Mouse (Mus musculus): ENCODE measurements around the gene Hdgfl2. TPM values are rescaled to one million over a fixed set of nuclear protein-coding genes. Genes with fewer than 3 reads are reported as not detected.

The Hdgfl2 gene
- polyA plus RNA-seq, 1 experiment = 279 TPM

DNA sequence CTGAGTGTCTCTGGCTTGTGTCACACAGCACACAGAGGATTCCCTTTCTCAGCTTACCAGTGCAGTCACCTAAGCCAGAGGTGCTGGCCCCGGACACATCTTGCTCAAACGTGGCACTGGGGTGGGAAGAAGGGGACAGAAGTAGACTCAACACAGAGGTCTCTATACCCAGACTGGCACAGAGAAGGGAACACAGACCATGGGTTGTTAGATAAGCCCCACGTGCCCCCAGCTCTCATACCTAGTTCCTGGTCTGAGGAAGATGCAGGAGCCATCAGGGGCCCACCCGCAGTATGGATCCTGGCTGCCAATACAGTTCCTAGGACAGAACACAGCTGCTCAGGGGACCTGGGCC is 45.8 kb downstream of the Hdgfl2 start:
- no peak for TF ChIP-seq GATA1 (IDR thresholded peaks at IDR 0.05; ENCODE audit: borderline replicate concordance, low read length)
- no peak for TF ChIP-seq FLI1 (IDR thresholded peaks at IDR 0.05; ENCODE audit: low read length)
- Histone ChIP-seq H3K4me1 (peaks cover 22% of the 10 kb centered on the region), H3K4me3 (replicated peaks) (no peak overlapping the region), H3K27me3 (replicated peaks) (peaks cover 25% of the 10 kb centered on the region), H3K9me3 (peaks cover 21% of the 10 kb centered on the region), H3K36me3 (replicated peaks; ENCODE audit: low read length) (peaks cover 77% of the 10 kb centered on the region)

GRCm38 (mm10) chr17:56126175-56126574 is 46.7 kb downstream of the Hdgfl2 start:
- no peak for TF ChIP-seq GATA1 (IDR thresholded peaks at IDR 0.05; ENCODE audit: borderline replicate concordance, low read length)
- TF ChIP-seq FLI1 (IDR thresholded peaks at IDR 0.05; ENCODE audit: low read length) = no peak
- Histone ChIP-seq H3K9me3 (peaks cover 21% of the 10 kb centered on the region), H3K36me3 (replicated peaks; ENCODE audit: low read length) (peaks cover 87% of the 10 kb centered on the region), H3K4me3 (replicated peaks) (no peak overlapping the region), H3K27me3 (replicated peaks) (peaks cover 15% of the 10 kb centered on the region), H3K4me1 (peaks cover 17% of the 10 kb centered on the region)

GRCm38 (mm10) chr17:56128246-56128645 is 48.8 kb downstream of the Hdgfl2 start:
- Histone ChIP-seq H3K4me1 (peaks cover 25% of the 10 kb centered on the region), H3K36me3 (replicated peaks; ENCODE audit: low read length) (peaks cover 86% of the 10 kb centered on the region), H3K27me3 (replicated peaks) (no peaks in the 10 kb centered on the region), H3K9me3 (peaks cover 5% of the 10 kb centered on the region), H3K4me3 (replicated peaks) (no peak overlapping the region)
- TF ChIP-seq GATA1 (IDR thresholded peaks at IDR 0.05; ENCODE audit: borderline replicate concordance, low read length) = no peak
- no peak for TF ChIP-seq FLI1 (IDR thresholded peaks at IDR 0.05; ENCODE audit: low read length)

- Histone ChIP-seq H3K27me3 (replicated peaks) (no peaks in the 10 kb centered on the region), H3K9me3 (no peaks in the 10 kb centered on the region), H3K36me3 (replicated peaks; ENCODE audit: low read length) (peaks cover 60% of the 10 kb centered on the region), H3K4me1 (peaks cover 47% of the 10 kb centered on the region), H3K4me3 (replicated peaks) (no peak overlapping the region)
- TF ChIP-seq GATA1 (IDR thresholded peaks at IDR 0.05; ENCODE audit: borderline replicate concordance, low read length) = no peak
- TF ChIP-seq FLI1 (IDR thresholded peaks at IDR 0.05; ENCODE audit: low read length) = no peak
Measured at GRCm38 (mm10) chr17:56131136-56131535, 51.7 kb downstream of the Hdgfl2 start.

DNA sequence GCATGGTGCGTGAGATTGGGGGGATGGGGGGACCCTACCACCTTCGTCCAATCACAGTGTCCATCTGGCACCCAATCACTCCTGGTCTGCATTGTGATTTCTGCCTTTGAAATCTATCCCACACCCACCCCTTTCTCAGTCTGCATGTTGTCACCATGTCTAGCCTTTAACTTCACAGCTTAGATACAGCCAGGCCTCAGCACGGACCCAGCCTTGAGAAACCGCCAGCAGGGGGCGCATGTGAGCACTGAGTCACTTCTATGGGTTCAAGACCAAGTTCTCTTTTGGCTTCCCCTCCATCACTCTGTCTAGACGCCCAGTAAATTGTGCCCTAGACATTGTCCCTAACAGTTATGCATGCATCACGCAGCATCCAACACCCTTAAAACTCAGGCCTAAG is 52.4 kb downstream of the Hdgfl2 start:
- Histone ChIP-seq H3K9me3 (no peaks in the 10 kb centered on the region), H3K4me1 (peaks cover 52% of the 10 kb centered on the region)
- TF ChIP-seq GATA1 (IDR thresholded peaks at IDR 0.05; ENCODE audit: borderline replicate concordance, low read length) (no peak), FLI1 (IDR thresholded peaks at IDR 0.05; ENCODE audit: low read length) (no peak)

DNA sequence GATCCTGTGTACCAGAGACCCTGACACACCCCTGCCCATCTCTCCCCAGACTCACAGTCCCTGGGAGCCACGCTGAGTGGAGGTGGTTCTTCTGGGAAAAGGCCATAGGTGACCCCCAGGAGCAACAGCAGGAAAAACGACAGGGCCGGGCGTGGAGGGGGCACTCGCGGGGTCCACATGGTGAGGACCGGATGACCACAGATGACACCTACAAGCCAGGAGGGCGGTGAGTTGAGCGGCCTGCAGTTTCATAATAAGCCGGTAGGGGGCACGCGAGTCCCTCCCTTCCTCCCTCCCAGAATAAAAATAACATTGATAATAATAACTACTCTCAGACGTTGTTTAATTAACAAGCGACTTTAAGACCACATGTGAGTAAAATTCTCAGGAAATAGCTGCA is 53.2 kb downstream of the Hdgfl2 start:
- peaks cover 7% of the 10 kb centered on the region for H3K27me3 ChIP-seq (replicated peaks)
- H3K4me1 ChIP-seq = peaks cover 59% of the 10 kb centered on the region
- peaks cover 45% of the 10 kb centered on the region for H3K36me3 ChIP-seq (replicated peaks; ENCODE audit: low read length)
- no peaks in the 10 kb centered on the region for H3K9me3 ChIP-seq
- no peak for TF ChIP-seq GATA1 (IDR thresholded peaks at IDR 0.05; ENCODE audit: borderline replicate concordance, low read length)
- no peak for TF ChIP-seq FLI1 (IDR thresholded peaks at IDR 0.05; ENCODE audit: low read length)
- peak overlapping the region; percentile 96 for H3K4me3 ChIP-seq (replicated peaks)

More for the DNA sequence above, 52.4 kb downstream of the Hdgfl2 start:
- Histone ChIP-seq H3K4me3 (replicated peaks) (no peak overlapping the region), H3K36me3 (replicated peaks; ENCODE audit: low read length) (peaks cover 53% of the 10 kb centered on the region), H3K27me3 (replicated peaks) (no peaks in the 10 kb centered on the region)

- Histone ChIP-seq H3K9me3 (no peaks in the 10 kb centered on the region), H3K4me3 (replicated peaks) (peak overlapping the region; percentile 96), H3K27me3 (replicated peaks) (peaks cover 16% of the 10 kb centered on the region), H3K36me3 (replicated peaks; ENCODE audit: low read length) (peaks cover 34% of the 10 kb centered on the region), H3K4me1 (peaks cover 66% of the 10 kb centered on the region)
- TF ChIP-seq GATA1 (IDR thresholded peaks at IDR 0.05; ENCODE audit: borderline replicate concordance, low read length) (no peak), FLI1 (IDR thresholded peaks at IDR 0.05; ENCODE audit: low read length) (no peak)
Measured at GRCm38 (mm10) chr17:56133457-56134363, 54.3 kb downstream of the Hdgfl2 start.

DNA sequence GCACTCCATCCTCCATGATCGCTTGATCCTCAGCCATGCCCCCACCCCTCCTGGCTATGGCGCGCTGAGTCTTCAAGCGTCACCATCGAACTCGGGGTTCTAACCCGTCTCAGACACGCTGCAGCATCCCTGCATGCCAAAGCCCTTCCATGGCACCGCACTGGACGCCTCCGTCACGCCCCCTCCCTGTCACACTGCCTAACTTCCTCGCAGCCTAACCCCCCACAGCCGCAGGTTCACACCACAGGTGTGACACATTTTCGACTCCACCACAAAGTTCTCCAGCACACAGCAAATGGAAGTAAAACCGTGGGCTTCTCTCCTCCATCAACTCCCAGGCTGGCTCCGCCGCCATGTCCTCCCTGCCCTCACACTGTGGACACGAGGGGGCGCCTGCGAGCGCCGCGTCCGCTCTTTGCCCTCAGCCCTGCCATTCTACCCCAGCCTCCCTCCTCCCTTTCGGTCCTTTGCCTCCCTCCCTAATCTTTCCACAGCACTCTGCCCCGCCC is 55.1 kb downstream of the Hdgfl2 start:
- Histone ChIP-seq H3K4me3 (replicated peaks) (peak overlapping the region; percentile 96), H3K4me1 (peaks cover 74% of the 10 kb centered on the region), H3K9me3 (no peaks in the 10 kb centered on the region), H3K36me3 (replicated peaks; ENCODE audit: low read length) (peaks cover 26% of the 10 kb centered on the region), H3K27me3 (replicated peaks) (peaks cover 24% of the 10 kb centered on the region)
- TF ChIP-seq FLI1 (IDR thresholded peaks at IDR 0.05; ENCODE audit: low read length) (no peak), GATA1 (IDR thresholded peaks at IDR 0.05; ENCODE audit: borderline replicate concordance, low read length) (no peak)

GRCm38 (mm10) chr17:56136558-56136957 is 57.1 kb downstream of the Hdgfl2 start:
- Histone ChIP-seq H3K36me3 (replicated peaks; ENCODE audit: low read length) (peaks cover 6% of the 10 kb centered on the region), H3K9me3 (no peaks in the 10 kb centered on the region), H3K4me1 (peaks cover 90% of the 10 kb centered on the region), H3K27me3 (replicated peaks) (peaks cover 45% of the 10 kb centered on the region), H3K4me3 (replicated peaks) (no peak overlapping the region)
- no peak for TF ChIP-seq FLI1 (IDR thresholded peaks at IDR 0.05; ENCODE audit: low read length)
- no peak for TF ChIP-seq GATA1 (IDR thresholded peaks at IDR 0.05; ENCODE audit: borderline replicate concordance, low read length)
